Mouse (Mus musculus) ovary, adult 2 months (tissue): ENCODE results near the gene Cypt1. TPM values are rescaled to one million over a fixed set of nuclear protein-coding genes. Genes with fewer than 3 reads are reported as not detected.

Experiments used
- polyA plus RNA-seq: library from polyadenylated mRNA; depleted of rRNA; stranded (reverse); fragments of >200 nt; gene quantifications from 2 replicates; pipeline ENCODE4 v1.2.3, GENCODE M21; 2012; rRNA removed

Cypt1 gene
- polyA plus RNA-seq = not detected in 2 replicates

GRCm38 (mm10) chrX:16522569-16522968, at the start of gene Cypt1:
Cypt1 (plus strand) TSS chrX:16522869.

Other genes starting within 250 kb of the Cypt1 start
- 1.6 and 1.8 TPM in 2 replicates for gene Maoa, start 96.8 kb downstream of the Cypt1 start, polyA plus RNA-seq